Mouse (Mus musculus): ENCODE results near the gene Irgq. TPM values are rescaled to one million over a fixed set of nuclear protein-coding genes. Genes with fewer than 3 reads are reported as not detected.
"Not testable (repeated sequence)": the region's sequence is repeated elsewhere in the genome, so short reads cannot be mapped to it uniquely, and the experiment has no call there.

Gene Irgq
- 1 to 10 TPM in 2 of 3 experiments, under 1 TPM in 1; 0.79 to 1.2 (median 1.0) TPM for polyA plus RNA-seq (2017; shearing (Covaris generic))

DNA sequence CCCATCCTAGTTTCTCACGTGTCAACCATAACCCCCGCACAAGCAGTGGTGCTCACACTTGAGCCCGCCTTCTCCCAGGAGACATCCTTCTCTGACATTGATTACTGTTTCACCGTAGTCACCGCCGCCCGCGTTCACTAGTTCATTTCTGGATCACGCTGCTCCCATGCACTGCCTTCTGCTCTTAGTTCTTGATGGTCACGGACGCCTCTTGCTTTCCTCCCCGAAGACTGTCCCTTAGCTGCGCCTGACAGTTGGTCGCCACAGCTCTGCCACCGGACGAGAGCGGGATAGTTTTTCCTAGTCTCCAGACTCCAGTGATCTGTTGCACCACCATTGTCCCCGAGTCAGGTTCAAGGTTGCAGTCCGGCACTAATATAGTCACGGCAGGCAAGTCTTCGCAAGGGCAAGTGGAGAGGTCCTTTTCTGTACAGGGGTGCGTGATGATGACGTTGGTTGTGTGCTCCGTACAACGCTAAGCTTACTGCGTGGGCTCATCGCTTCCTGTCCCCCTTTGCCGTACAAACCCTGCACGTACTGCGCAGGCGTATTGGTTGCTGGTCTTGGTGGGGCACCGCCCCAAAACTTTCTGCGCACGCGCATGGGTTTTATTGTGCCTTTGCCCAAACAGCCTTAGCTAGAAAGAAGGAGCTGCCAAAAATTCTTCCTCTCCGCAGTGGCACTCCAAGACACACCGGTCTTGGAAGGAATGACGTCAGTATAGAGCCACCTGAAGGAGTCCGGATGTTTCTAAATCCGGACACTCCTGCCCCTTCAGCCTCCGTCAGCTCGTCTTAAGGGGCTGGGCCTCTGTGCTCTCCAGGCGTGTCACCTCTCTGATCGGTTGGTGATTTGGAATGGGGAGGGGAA is at the start of gene Irgq:
Gene Irgq (plus strand): TSS at position 628 of the 870 bp plus-strand sequence.
- peak; percentile 89 for ATAC-seq

DNA sequence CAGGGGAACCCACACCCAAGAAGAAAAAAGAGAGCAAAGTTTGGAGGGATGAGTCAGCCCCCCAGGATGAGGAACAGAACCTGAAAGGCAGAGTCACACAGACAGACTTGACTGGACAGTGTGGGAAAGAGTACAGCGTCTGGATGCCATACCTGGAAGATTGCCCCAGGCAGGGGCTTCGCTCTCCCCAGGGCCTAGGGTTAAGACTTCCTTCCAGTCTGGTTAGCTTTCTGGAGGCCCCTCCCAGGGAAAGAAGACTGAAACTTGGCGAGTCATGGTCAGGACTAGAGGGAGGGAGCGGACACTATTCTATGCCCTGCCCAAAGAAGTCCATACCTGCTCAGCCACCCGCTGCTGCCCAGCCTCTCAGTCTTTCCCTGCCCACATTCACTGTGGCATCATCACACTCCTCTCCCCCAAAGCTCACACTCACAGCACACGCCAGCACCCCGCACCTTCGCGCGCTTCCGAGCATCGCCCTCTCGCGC is 49.5 kb upstream of the Irgq start:
- no peak for ATAC-seq

- ATAC-seq: peak; percentile 89
Observed at GRCm38 (mm10) chr7:24481474-24482207, 48.8 kb upstream of the Irgq start, which contains the start of gene Cadm4. Cadm4 (plus strand) TSS chr7:24482023.

GRCm38 (mm10) chr7:24482208-24483020 is 48.1 kb upstream of the Irgq start:
- no peak for ATAC-seq

GRCm38 (mm10) chr7:24483291-24483690 is 47.2 kb upstream of the Irgq start:
- ATAC-seq: not testable (repeated sequence)

- ATAC-seq: no peak
Observed at GRCm38 (mm10) chr7:24485481-24485880, 45.0 kb upstream of the Irgq start.

- no peak for ATAC-seq
Observed at GRCm38 (mm10) chr7:24486654-24487130, 43.8 kb upstream of the Irgq start.

DNA sequence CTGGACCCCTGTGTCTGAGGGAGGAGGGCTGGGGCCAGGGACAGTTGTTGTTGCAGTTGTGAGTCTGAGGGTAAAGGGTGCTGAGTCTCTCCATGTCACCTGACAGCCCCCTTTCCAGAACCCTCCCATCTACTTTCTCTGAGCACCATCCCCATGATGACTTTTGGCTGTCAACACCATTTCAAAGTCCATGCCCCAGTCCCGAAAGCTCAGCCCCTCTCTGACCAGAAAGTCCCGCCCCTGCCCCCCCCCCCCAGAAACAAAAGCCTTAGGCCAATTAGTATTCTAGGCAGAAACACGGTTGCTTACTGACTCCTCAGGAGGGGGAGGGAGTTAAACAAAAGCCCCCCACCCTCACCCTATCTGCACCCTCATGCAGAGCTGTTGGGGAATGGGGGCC is 43.1 kb upstream of the Irgq start:
- ATAC-seq: no peak

DNA sequence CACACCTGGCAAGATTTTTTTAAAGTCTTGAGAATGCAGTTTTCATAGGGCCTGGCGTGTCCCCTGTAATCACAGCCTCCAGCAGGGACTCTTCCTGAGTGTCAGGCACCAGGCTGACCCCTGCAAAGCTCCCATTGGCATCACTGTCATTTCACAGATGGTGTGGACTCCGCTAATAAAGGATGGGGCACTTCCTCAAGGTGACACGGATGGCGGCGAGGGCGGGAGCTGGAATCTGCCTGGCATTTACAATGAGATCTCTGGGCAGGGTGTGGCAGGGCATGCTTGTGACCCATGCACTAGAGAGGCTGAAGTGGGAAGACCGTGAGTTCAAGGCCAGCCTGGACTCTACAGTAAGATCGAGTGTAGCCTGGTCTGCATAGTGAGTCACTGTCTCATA is 42.2 kb upstream of the Irgq start:
- ATAC-seq: no peak

DNA sequence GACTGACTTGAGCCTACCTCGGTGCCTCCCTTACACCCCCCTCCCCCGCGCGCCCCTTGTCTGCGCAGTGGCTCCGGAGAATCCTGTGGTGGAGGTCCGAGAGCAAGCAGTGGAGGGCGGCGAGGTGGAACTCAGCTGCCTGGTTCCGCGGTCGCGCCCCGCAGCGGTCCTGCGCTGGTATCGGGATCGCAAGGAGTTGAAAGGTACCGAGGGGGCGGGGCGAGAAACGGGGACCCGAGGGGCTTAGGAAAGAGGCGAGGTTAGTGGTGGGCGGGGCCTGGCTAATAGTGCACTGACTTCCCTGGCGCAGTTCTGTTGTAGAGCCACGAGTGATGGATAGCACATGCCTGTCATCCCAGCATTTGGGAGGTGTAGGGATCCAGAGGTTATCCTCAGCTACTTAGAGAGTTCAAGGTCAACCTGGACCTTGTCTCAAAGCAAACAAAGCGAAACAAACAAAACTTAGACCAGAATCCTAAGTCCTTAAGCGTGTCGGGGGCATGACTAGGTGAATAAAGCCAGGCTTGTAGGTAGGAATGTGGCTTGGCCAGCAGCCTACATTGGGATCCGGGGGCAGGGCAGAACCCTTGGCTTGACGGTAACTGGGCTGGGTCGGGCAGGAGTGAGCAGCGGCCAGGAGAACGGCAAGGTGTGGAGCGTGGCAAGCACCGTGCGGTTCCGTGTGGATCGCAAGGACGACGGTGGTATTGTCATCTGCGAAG is 30.5 kb upstream of the Irgq start:
- ATAC-seq: no peak

DNA sequence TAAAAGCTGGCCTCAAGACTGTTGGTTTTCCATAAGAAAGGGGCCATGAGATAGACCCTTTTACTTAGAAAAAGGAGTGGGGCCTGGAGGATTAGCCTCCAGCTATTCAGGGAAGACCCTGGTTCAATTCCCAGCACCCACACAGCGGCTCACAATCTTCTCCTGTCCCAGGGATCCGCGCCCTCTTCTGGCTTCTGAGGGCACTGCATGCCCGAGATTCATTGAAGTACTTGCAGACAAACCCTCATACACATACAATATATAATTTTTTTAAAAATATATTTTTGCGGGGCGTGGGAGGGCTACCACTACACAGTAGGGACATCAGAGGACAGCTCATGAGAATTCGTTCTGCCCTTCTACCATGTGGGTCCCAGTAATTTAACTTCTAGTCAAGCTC is 29.6 kb upstream of the Irgq start:
- no peak for ATAC-seq

- no peak for ATAC-seq
Observed at GRCm38 (mm10) chr7:24501492-24501891, 29.0 kb upstream of the Irgq start.

DNA sequence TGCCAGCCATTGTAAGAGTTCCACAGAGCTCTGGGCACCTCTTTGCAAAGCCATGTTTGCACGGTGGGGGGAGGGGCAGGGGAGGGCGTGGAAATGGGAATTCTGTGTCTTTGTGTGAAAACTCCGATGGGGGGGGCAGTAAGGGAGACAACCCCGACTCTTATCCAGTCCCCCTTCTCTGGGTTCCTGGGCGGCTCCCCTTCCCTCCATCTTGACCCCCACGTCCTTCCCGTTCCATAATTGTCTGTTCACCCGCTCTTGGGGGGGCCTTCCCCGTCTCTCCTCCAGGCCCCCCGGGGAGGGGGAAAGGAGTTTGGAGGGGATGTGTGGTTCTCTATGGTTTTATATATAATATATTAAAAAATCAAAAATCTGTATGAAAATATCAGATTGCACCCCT is 26.5 kb upstream of the Irgq start:
- no peak for ATAC-seq

GRCm38 (mm10) chr7:24504868-24505267 is 25.6 kb upstream of the Irgq start:
- no peak for ATAC-seq

- no peak for ATAC-seq
Observed at GRCm38 (mm10) chr7:24505447-24506064, 24.9 kb upstream of the Irgq start.

- ATAC-seq: no peak
Observed at GRCm38 (mm10) chr7:24506065-24506459, 24.4 kb upstream of the Irgq start.

- ATAC-seq: no peak
Observed at GRCm38 (mm10) chr7:24506476-24506837, 24.0 kb upstream of the Irgq start.

DNA sequence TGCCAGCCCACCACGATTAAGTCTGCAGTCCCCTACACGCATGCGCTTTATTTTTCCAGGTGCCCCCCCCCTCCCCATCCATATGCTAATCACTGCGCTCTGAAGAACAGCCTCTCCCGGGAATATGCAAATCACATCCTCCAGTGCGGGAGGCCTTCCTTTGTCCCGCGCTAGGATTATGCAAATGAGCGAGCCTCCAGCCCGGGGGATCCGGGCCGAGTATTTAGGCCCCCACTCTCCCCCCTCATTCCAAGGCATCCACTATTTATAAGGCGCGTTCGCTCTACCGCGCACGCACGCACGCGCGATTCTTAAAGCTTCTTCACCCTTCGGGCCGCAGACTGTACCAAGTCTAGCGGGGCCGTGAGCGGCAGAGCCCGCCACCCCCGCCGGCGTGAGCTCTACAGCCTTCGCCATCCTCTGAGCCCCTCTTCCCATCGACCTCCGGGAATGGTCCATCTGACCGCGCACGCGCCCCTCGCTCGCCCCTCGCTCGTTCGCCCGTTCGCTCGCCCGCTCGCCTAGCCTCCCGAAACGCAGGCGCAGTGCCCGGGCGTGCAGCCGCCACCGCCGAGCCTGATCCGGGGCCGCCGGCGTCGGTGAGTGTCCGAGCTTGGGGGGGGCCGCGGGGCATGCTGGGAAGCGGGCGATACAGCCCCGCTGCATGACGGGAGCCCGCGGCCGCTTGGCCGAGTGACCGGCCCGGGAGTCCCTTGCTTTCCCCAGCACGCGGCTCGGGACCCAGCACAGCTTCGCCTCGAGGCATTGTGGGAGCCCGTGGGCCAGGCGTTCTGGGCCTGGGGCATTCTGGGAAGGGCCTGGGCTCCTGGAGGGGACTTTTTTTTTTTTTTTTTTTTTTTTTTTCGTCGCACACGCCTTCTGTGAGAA is 23.4 kb upstream of the Irgq start, which contains the start of gene Zfp428:
Gene Zfp428 (plus strand): TSS at position 169 of the 888 bp plus-strand sequence.
- ATAC-seq: peak; percentile 49

- no peak for ATAC-seq
Observed at GRCm38 (mm10) chr7:24507726-24508114, 22.8 kb upstream of the Irgq start.

DNA sequence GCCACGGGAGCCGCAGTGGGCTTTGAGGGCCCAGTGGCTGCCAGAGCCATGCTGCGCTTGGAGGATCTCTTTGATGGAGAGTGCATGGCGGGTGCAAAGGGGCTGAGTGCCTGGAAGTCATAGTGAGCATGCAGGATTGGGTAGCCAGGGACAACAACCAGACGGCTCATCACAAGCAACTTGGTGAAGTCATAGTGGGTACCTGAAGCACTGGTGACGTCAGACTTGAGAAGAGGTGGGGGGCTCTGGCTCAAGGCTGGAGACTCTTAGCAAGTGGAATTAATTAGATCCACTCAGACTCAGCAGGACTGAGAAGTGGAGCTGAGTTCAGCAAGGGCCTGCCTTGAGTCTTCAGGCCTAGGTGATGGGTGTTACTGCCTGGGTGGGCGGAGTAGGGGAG is 18.1 kb upstream of the Irgq start, which contains the start of gene AC161166.1:
Gene AC161166.1 (minus strand): TSS at position 101 of the 400 bp plus-strand sequence.
- ATAC-seq: no peak

Data from inflammation-experienced regulatory T-cells, adult 6 months (primary cell).